Mouse (Mus musculus) gastrocnemius, adult 8-10 months (tissue): ENCODE results near the gene Uspl1. TPM values are rescaled to one million over a fixed set of nuclear protein-coding genes. Genes with fewer than 3 reads are reported as not detected.

Experiments used
- DNase-seq, 2 experiments: peaks; one replicate each; pipeline ENCODE4 v3.0.0; 2022; ENCODE audit warnings: low spot score in 2 of 2
- total RNA-seq, 4 experiments: library from RNA; stranded (reverse); gene quantifications; 2 replicates each; pipeline ENCODE4 v1.2.4; 2022

Gene Uspl1
- total RNA-seq, 4 experiments from 2014 or later: 29.8 to 41.7 (median 32.2) TPM

DNA sequence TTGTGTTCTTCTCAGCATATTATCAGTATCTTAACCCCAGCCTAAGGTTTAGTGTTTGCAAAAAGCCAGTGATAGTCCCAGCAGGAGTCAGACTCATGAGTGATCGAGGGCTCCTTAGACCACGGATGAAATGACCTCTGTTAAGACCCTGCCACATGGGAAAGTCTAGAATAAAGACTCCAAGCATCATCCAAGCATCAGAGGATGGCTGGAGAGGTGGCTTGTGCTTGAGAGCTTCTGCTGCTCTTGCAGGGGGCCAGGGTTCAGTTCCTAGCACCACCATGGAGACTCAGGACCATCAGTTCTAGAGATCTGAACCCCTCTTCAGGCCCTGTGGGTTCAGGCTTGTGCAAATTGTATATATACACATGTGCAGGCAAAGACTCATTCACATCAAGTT lies 16.1 kb upstream of the Uspl1 start:
- DNase-seq: no peak

GRCm38 (mm10) chr5:149168816-149169215 lies 15.3 kb upstream of the Uspl1 start:
- no peak for DNase-seq

- no peak for DNase-seq
Observed at GRCm38 (mm10) chr5:149170841-149171588, 13.1 kb upstream of the Uspl1 start.

DNA sequence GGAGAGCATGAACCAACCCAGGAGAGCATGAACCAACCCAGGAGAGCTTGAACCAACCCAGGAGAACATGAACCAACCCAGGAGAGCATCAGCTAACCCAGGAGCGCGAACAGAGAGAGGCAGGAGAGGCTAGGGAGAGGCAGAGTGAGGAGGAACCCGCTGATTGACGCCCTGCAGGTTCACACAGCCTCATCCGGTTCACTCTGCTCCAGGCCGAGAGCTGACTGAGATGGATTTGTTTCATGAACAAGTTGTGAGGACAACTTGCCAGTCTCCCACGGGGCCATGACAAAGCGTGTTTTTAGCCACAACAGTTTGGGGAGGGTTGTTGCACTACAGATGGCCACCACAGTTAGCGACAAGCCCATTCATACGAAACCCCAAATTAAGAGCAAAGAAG lies 11.9 kb upstream of the Uspl1 start:
- no peak for DNase-seq

- DNase-seq: no peak
Observed at GRCm38 (mm10) chr5:149174527-149174926, 9.6 kb upstream of the Uspl1 start.

DNA sequence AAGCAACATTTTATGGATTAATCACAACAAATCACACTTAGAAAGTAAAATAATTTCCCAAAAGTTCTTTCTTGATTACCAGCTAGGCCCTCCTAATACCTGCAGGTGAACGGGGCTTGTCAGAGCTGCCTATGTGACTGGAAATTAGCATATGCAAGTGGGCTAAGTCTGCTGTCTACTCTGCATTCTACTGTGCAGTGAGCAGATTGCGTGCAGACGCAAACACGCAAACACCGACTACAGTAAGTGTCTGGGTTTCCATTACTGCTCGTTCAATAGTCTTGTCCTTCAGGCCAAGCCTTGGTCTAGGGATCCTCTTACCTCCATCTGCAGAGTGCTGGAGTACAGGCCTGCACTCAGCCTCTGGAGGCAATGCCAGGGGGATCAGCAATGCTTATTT lies 8.4 kb upstream of the Uspl1 start:
- no peak for DNase-seq

GRCm38 (mm10) chr5:149178095-149178494 lies 6.1 kb upstream of the Uspl1 start:
- no peak for DNase-seq

- no peak for DNase-seq
Observed at GRCm38 (mm10) chr5:149179826-149180225, 4.3 kb upstream of the Uspl1 start.

DNA sequence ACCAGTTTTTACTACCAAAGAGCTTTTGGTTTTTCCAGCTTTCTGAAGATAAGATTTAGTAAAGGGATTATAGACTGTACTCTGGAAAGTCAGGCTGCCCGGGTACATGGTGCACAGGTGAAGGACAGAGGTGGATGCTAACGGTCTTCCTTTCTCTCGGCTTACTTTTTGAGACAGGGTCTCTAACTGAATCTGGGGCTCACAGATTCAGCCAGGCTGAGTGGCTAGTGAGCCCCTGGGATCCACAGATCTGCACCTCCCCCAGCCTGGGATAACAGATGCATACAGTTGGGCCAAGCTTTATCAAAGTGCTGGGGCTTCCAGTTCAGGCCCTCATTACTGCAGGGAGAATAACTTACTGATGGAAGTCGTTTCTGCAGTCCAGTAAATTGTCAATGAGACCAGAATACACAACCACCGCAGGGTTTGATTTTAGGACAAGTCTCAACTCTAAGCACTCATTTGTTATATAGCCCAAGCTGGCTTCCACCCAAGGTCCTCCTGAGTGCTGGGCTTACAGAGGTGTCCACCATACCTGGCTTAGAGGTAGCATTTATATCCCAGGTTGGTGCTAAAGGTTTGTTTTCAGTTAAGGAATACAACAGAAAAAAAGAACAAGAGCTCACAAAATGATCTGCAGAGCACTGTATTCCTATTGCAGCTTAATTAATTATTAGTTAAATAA lies 1.8 kb upstream of the Uspl1 start:
- no peak for DNase-seq

DNA sequence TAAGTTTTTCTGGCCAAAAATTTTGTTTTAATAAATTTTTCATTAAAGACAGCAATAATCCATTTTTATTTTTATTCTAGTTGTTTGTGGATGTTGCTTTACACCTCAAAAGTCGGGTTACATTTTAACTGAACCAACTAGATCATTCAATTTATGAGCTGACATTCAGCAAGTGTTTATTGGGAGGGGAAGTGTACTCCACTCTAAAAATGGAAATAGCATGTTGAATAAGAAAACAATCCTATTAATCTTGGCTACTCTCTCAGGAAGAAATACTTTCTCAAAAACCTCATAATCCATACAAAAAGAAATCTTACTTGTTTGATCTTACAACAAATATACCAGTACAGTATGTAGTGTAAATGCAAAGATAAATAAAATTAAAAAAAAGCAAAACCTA lies 1.0 kb upstream of the Uspl1 start:
- no peak for DNase-seq

DNA sequence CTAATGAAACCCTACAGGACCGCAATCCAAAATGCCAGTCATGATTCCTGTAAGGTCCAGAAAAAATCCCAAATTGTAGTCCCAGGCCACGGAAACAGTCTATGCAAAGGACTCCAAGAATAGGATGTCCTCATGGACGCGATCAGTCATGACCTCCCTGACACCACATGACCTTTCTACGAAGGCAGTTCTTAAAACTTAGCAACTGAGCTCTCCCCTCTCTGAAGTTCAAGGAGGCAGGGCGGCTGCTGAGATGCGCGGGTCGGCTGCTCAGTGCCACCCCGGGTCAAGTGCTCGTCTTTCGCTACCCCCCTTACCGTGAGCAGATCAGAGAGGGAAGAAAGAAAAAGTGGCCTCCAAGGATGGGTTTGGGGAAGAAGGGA lies 438 bp upstream of the Uspl1 start:
- DNase-seq: no peak

GRCm38 (mm10) chr5:149184844-149185186 lies 665 bp downstream of the Uspl1 start:
- DNase-seq: no peak

DNA sequence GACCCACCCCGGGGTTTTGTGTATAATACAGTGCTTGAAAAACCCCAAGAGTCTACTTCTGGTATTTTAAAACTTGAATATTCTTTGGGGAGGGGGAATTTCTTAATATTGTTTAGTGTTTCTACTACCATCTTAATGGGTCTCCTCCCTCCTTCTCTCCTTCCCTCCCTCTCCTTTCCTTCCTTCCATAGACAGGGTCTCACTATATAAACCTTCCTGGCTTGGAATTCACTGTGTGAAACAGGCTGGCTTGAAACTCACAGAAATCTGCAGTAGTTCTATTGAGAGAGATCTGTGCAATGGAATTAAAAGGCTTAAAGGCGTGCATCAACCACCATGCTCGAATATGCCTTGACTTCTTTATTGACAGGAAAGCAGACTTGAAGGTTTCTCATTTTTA lies 1.7 kb downstream of the Uspl1 start:
- no peak for DNase-seq

GRCm38 (mm10) chr5:149190160-149190559 lies 6.0 kb downstream of the Uspl1 start:
- DNase-seq: no peak

- no peak for DNase-seq
Observed at GRCm38 (mm10) chr5:149196611-149197010, 12.5 kb downstream of the Uspl1 start.

- no peak for DNase-seq
Observed at GRCm38 (mm10) chr5:149198782-149199181, 14.6 kb downstream of the Uspl1 start.

DNA sequence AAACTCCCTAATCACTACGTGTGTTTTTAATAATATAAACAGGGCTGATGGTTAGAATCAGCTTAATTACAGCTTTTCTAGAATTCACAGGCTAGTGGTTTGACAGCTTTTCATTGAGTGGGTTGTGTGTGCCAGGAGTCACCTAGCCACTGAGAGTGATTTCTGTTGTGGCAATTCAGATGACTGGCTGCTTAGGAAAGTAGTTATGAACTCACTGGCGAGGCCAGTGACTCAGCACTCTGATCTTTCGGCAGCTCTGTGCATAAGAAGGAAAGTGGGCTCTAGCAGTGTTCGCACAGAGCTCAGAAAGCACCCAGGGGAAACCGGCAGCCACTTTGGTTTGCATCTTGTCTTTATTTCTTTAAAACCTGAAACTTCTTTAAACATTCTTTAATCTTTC lies 18.8 kb downstream of the Uspl1 start:
- DNase-seq: no peak

GRCm38 (mm10) chr5:149203796-149204375 lies 19.7 kb downstream of the Uspl1 start:
- DNase-seq: no peak

DNA sequence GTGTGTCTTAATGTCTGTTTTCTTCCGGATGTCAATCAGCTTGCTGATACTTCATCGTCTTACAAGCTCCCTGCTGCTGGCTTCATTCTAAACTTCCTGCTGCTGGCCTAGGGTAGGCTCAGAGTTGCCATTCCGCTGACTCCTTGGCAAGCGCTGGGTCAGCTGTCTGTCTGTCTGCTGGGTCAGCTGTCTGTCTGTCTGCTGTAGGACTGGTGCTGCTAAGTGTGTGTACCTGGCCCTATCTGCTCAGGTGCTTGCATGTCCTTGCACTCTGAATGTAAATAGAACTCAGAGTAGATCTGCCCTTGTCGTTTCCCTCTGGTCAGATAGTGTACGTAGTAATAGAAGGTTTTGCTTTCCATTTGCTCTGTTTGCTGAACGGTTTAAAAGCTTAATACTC lies 20.7 kb downstream of the Uspl1 start:
- DNase-seq: no peak

- no peak for DNase-seq
Observed at GRCm38 (mm10) chr5:149205265-149205664, 21.1 kb downstream of the Uspl1 start.

- no peak for DNase-seq
Observed at GRCm38 (mm10) chr5:149206286-149206685, 22.1 kb downstream of the Uspl1 start.

GRCm38 (mm10) chr5:149207661-149208060 lies 23.5 kb downstream of the Uspl1 start:
- DNase-seq: no peak

DNA sequence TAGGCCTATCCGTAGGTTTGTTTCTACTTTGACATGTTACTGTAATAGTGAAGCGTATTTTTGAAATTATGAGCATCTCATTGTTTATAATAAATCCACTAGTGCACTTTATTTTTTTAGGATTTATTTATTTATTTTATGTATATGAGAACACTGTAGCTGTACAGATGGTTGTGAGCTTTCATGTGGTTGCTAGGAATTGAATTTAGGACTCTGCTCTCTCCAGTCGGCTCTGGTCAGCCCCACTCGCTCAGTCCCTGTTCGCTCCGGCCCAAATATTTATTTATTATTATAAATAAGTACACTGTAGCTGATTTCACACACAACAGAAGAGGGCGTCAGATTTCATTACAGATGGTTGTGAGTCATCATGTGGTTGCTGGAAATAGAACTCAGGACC lies 24.6 kb downstream of the Uspl1 start:
- DNase-seq: no peak
